Mouse (Mus musculus) forebrain, postnatal 0 days (tissue): Measurements from ENCODE around the gene CN725425. TPM values are rescaled to one million over a fixed set of nuclear protein-coding genes. Genes with fewer than 3 reads are reported as not detected.
A peak's percentile ranks its signal among the peaks of the same experiment; 100 is the strongest.

Experiments
- ATAC-seq: fragments of 200-750 bp; cut with Nextera tagmentation; 2 replicates; pipeline ENCODE4 v1.8.0; 2017; ENCODE audit warnings: mild to moderate bottlenecking, moderate library complexity
- DNase-seq: peaks from one replicate; pipeline ENCODE4 v3.0.0-alpha.2; 2015
- H3K27ac ChIP-seq: fragments of 300-500 bp; sonication (generic); 2 replicates; pipeline ENCODE4 v1.5.1; 2014; ENCODE audit warnings: low read depth, mild to moderate bottlenecking, antibody characterized with exemption, low read length, moderate library complexity, mixed read lengths
- H3K27me3 ChIP-seq: fragments of 300-500 bp; sonication (generic); 2 replicates; pipeline ENCODE4 v1.6.1; 2014; ENCODE audit warnings: mild to moderate bottlenecking, low read length, mixed read lengths; ENCODE audit not compliant: insufficient read depth
- H3K36me3 ChIP-seq: fragments of 300-500 bp; sonication (generic); 2 replicates; pipeline ENCODE4 v1.6.1; 2014; ENCODE audit warnings: mild to moderate bottlenecking, moderate library complexity; ENCODE audit not compliant: insufficient read depth
- H3K4me1 ChIP-seq: fragments of 300-500 bp; sonication (generic); 2 replicates; pipeline ENCODE4 v1.6.1; 2014; ENCODE audit warnings: antibody characterized with exemption; ENCODE audit not compliant: insufficient read depth
- H3K4me2 ChIP-seq: fragments of 300-500 bp; sonication (generic); 2 replicates; pipeline ENCODE4 v1.6.1; 2014; ENCODE audit warnings: low read depth, mild to moderate bottlenecking, moderate library complexity
- H3K4me3 ChIP-seq: fragments of 300-500 bp; sonication (generic); 2 replicates; pipeline ENCODE4 v1.5.1; 2014; ENCODE audit warnings: low read depth, low read length, mixed read lengths
- H3K9ac ChIP-seq: fragments of 300-500 bp; sonication (generic); 2 replicates; pipeline ENCODE4 v1.6.1; 2014; ENCODE audit warnings: mild to moderate bottlenecking
- H3K9me3 ChIP-seq: fragments of 300-500 bp; sonication (generic); 2 replicates; pipeline ENCODE4 v1.6.1; 2016; ENCODE audit warnings: low read length
- CTCF ChIP-seq: sonication (generic); IDR thresholded peaks from 2 replicates; pipeline ENCODE4 v1.5.1; 2016; ENCODE audit warnings: antibody characterized with exemption, control low read depth, low read depth
- WGBS: fragments of 180-500 bp; shearing (Covaris S2); extraction: QIAGEN DNeasy Blood & Tissue Kit; methylation state at CpG from one replicate; pipeline ENCODE4 v1.1.7; 2014; 5-methylcytosine and 5-hydroxymethylcytosine counted together
- polyA plus RNA-seq: library from polyadenylated mRNA; unstranded; fragments of >200 nt; fragmentation: Nextera tagmentation; extraction: Ambion mirVana; gene quantifications from 2 replicates; pipeline ENCODE4 v1.2.1, GENCODE M21; 2015
- total RNA-seq: library from RNA; depleted of rRNA; stranded (reverse); fragments of >200 nt; gene quantifications from 2 replicates; pipeline ENCODE4 v1.2.3, GENCODE M21; 2014

The CN725425 gene
- total and polyA plus RNA-seq, 2 experiments from 2014 or later = 0.12 TPM; not detected in 1

DNA sequence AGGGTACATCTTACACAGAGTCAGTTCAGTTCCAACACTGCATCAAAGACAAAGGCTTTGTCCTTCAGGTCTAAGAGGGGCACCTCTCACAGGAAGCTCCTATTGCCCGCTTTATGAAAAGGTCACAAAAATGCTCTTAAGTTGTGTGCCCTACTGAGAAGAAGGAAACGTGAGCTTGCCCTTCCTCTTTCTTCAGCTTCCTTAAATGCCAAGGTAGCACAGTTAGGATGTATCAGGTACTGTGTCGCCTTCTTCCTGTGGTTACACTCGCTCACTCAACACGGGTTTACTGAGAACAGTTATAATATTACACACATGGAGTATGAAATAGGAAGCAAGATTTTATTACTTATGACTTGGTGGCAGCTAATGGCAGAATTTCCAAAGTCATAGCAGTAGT, 38.0 kb downstream of the CN725425 start:
- Histone ChIP-seq H3K36me3 (no peaks in the 10 kb centered on the region), H3K9me3 (no peaks in the 10 kb centered on the region), H3K4me2 (no peak overlapping the region), H3K4me3 (no peak overlapping the region), H3K27ac (no peak overlapping the region), H3K27me3 (no peaks in the 10 kb centered on the region), H3K9ac (no peak overlapping the region), H3K4me1 (no peaks in the 10 kb centered on the region)
- no peak for TF ChIP-seq CTCF
- WGBS = 90% methylated on average over 5 of the region's 5 CpGs
- DNase-seq = no peak
- ATAC-seq = no peak

DNA sequence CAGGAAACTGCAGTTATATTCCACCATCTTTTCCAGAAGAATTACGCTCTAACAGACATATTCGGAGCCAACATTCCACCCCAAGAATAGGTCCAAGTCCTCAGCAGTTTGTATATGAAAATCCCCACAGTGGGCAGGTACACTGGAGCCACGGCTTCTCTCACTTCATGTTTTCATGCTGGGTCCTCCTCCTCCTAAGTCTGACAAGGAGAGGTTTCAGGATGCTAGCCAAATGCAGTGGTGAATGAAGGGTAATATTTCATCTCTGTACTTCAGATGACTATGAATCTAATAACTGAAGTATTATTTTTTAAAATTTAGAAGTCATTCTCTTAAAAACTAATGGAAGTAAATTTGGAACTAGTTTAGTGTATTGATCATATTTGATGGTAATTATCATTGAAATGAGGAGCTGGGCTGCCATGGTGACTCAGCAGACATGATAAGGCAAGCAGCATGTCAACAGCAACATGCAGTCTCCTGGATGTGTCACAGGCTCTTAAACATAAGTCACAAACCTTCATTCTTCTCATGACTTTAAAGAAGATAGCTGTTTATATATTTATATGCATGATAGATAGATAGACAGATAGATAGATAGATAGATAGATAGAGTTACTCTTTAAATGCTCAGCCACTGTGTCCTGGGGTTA, 41.5 kb downstream of the CN725425 start:
- ATAC-seq (no peak), DNase-seq (no peak)
- WGBS = 90% methylated on average over 3 of the region's 3 CpGs
- H3K27ac ChIP-seq = no peak overlapping the region
- H3K4me1 ChIP-seq = no peaks in the 10 kb centered on the region
- H3K4me3 ChIP-seq = no peak overlapping the region
- H3K36me3 ChIP-seq = no peaks in the 10 kb centered on the region
- no peaks in the 10 kb centered on the region for H3K27me3 ChIP-seq
- H3K4me2 ChIP-seq = no peak overlapping the region
- TF ChIP-seq CTCF = no peak
- H3K9ac ChIP-seq = no peak overlapping the region
- H3K9me3 ChIP-seq = no peaks in the 10 kb centered on the region

DNA sequence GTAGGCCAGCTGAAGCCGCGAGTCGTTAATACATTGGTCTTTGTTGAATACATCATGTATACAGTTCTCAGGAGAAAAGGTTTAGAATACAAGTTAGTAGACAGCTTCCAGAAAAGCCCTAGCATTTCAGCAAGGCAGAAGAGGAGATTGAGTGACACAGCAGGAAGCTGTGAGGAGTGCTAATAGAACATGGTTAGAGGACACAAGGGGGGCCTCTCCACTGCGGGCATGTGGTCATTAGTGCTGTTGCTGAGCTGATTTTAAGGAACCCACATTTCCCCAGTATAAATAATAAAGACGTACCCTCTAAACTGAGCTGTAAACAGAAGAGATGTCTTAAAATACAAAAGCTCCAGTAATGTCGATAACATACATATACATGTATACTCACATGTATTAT, 51.5 kb downstream of the CN725425 start:
- no peak overlapping the region for H3K4me2 ChIP-seq
- no peaks in the 10 kb centered on the region for H3K4me1 ChIP-seq
- no peak for ATAC-seq
- 40% methylated on average over 6 of the region's 6 CpGs for WGBS
- no peaks in the 10 kb centered on the region for H3K36me3 ChIP-seq
- no peak overlapping the region for H3K27ac ChIP-seq
- DNase-seq = no peak
- H3K9me3 ChIP-seq = no peaks in the 10 kb centered on the region
- H3K4me3 ChIP-seq = no peak overlapping the region
- TF ChIP-seq CTCF = no peak
- no peaks in the 10 kb centered on the region for H3K27me3 ChIP-seq
- no peak overlapping the region for H3K9ac ChIP-seq

DNA sequence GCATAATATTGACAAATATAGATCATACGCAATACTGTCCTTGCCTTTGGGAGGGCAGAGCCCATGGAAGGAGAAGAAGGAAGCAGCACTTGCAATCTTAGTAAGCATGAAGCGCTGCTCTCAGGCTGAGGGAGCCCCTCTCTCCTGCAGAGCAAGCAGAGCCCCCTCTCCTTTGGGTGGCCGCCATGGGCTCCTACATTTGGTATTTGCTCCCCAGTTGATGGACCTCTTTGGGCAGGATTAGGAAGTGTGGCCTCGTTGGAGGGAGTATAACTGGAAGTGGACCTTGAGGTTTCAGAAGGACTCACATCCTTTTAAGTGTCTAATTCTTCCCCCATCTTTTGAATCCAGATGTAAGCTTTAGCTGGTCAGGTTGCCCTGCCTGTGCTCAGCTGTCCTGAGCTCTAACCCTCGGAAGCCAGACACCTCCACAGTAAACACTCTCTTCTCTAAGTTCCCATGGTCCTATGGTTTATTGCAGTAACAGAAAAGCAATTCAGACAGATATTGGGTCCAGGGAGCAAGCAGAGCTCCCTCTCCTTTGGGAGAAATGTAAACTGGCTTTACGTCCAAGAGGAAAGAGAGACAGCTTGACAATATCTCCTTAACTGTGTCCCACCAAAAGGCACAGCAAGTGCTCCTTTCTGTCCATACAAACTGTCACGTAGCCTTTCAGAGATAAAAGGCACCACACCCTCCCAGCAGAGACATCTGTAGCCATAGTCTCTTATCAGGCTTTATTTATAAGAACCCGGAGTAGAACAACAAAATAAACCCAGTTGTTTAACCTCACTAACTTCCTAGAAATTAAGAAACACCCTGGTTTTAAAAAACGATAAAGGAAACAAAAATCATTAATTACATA, 52.5 kb downstream of the CN725425 start:
- 76% methylated on average over 9 of the region's 9 CpGs for WGBS

DNA sequence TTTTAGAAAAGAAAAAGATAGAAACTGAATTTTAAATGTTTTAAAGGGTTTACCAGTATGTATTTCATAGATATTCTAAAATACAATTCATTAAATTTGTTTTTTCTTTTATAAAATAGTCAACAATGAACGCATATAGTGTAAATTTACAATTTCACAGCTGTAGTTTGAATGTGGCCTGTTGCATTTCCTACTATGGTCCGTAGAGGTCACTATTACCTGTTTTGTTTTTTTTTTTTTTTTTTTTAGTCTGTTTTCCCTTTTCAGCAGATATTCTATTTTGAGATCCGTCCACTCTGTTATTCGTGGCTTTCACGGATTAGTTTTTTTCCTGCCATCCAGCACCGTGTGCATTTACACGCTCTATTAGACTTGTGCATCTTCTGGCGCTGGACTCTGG, 53.7 kb downstream of the CN725425 start:
- no peak overlapping the region for H3K9ac ChIP-seq

More for the DNA sequence above, 52.5 kb downstream of the CN725425 start:
- no peaks in the 10 kb centered on the region for H3K27me3 ChIP-seq
- H3K4me1 ChIP-seq = no peaks in the 10 kb centered on the region
- no peaks in the 10 kb centered on the region for H3K9me3 ChIP-seq
- H3K36me3 ChIP-seq = no peaks in the 10 kb centered on the region
- no peak overlapping the region for H3K4me2 ChIP-seq
- no peak for ATAC-seq
- H3K27ac ChIP-seq = no peak overlapping the region
- DNase-seq = no peak
- no peak overlapping the region for H3K4me3 ChIP-seq
- no peak overlapping the region for H3K9ac ChIP-seq
- TF ChIP-seq CTCF = no peak

DNA sequence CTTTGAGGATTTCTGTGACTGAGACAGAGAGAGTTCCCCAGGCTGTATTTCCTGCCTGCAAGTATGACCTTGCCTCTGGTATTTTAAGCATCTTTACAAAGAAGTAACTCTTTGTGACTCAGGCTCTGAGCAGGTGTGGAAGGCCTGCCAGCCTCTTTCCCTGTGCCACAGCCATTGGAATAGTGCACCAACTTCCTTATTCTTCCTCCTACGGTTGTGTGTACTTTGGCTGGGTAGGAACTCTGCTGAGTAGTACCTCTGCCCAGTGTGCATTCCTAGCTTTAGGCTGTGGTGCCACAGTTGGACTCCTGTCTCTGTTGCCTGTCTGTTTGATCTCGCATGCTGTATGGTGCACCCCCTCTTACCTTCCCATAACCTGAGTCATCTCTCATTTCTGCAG, 56.0 kb downstream of the CN725425 start:
- H3K4me2 ChIP-seq = no peak overlapping the region
- H3K27ac ChIP-seq = no peak overlapping the region
- no peaks in the 10 kb centered on the region for H3K27me3 ChIP-seq
- no peak for TF ChIP-seq CTCF
- no peak for ATAC-seq
- no peaks in the 10 kb centered on the region for H3K36me3 ChIP-seq
- 91% methylated on average over 2 of the region's 2 CpGs for WGBS
- no peaks in the 10 kb centered on the region for H3K9me3 ChIP-seq
- no peaks in the 10 kb centered on the region for H3K4me1 ChIP-seq
- H3K9ac ChIP-seq = no peak overlapping the region
- DNase-seq = no peak
- H3K4me3 ChIP-seq = no peak overlapping the region

More for the DNA sequence above, 53.7 kb downstream of the CN725425 start:
- Histone ChIP-seq H3K4me3 (no peak overlapping the region), H3K27me3 (no peaks in the 10 kb centered on the region), H3K9me3 (no peaks in the 10 kb centered on the region), H3K27ac (no peak overlapping the region), H3K4me2 (no peak overlapping the region), H3K4me1 (no peaks in the 10 kb centered on the region), H3K36me3 (no peaks in the 10 kb centered on the region)
- no peak for ATAC-seq
- 49% methylated on average over 8 of the region's 8 CpGs for WGBS
- peak; percentile 21 for DNase-seq
- peak; percentile 43 for TF ChIP-seq CTCF

DNA sequence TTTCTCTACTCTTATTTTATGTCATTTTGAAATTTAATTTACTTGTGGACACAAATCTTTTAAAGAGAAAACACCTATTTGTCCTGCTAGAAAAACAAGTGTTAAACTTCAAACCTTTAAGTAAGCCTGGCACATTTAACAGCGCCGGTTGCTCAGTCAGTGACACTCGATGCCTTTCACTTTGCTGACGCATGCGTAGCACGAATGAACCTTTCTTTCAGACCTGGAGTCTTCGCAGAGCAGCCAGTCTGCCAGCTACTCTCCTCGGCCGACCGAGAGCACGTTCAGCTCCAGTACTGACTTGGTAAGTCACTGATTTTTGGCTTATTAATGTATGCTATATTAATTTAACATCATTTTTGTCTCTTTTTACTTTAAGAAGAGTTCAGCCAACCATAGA, 57.8 kb downstream of the CN725425 start:
- TF ChIP-seq CTCF = no peak
- Histone ChIP-seq H3K9me3 (no peaks in the 10 kb centered on the region), H3K4me3 (no peak overlapping the region), H3K4me1 (no peaks in the 10 kb centered on the region), H3K27me3 (no peaks in the 10 kb centered on the region), H3K36me3 (no peaks in the 10 kb centered on the region), H3K27ac (no peak overlapping the region), H3K4me2 (no peak overlapping the region), H3K9ac (no peak overlapping the region)
- DNase-seq (no peak), ATAC-seq (no peak)
- 68% methylated on average over 11 of the region's 11 CpGs for WGBS
